Mouse (Mus musculus): ENCODE results near the gene Lrrc23.
"Not testable (repeated sequence)": the region's sequence is repeated elsewhere in the genome, so short reads cannot be mapped to it uniquely, and the experiment has no call there.

The Lrrc23 gene

GRCm38 (mm10) chr6:124779222-124779983 lies at the start of gene Lrrc23:
TSS of gene Lrrc23 (minus strand) at chr6:124779727.
- in situ Hi-C loops (cut with MboI, MseI), result no loop called here

GRCm38 (mm10) chr6:124828101-124828592 lies 48.6 kb upstream of the Lrrc23 start:
- in situ Hi-C loops (cut with MboI, MseI), result no loop called here

GRCm38 (mm10) chr6:124822049-124822448 lies 42.5 kb upstream of the Lrrc23 start:
- in situ Hi-C loops (cut with MboI, MseI), result no loop called here

GRCm38 (mm10) chr6:124820891-124821290 lies 41.4 kb upstream of the Lrrc23 start:
- in situ Hi-C loops (cut with MboI, MseI), result no loop called here

GRCm38 (mm10) chr6:124817971-124818370 lies 38.4 kb upstream of the Lrrc23 start:
- in situ Hi-C loops (cut with MboI, MseI), result no loop called here

- in situ Hi-C loops (cut with MboI, MseI), result no loop called here
Measured at GRCm38 (mm10) chr6:124817563-124817962, 38.0 kb upstream of the Lrrc23 start.

GRCm38 (mm10) chr6:124817125-124817524 lies 37.6 kb upstream of the Lrrc23 start:
- in situ Hi-C loops (cut with MboI, MseI), result no loop called here

GRCm38 (mm10) chr6:124816611-124817010 lies 37.1 kb upstream of the Lrrc23 start:
- in situ Hi-C loops (cut with MboI, MseI), result no loop called here

- in situ Hi-C loops (cut with MboI, MseI), result no loop called here
Measured at GRCm38 (mm10) chr6:124814858-124815774, 35.6 kb upstream of the Lrrc23 start.

GRCm38 (mm10) chr6:124814448-124814847 lies 34.9 kb upstream of the Lrrc23 start:
- in situ Hi-C loops (cut with MboI, MseI), result no loop called here

- in situ Hi-C loops (cut with MboI, MseI), result no loop called here
Measured at GRCm38 (mm10) chr6:124813933-124814332, 34.4 kb upstream of the Lrrc23 start, which contains the start of gene Tpi1. TSS of gene Tpi1 (minus strand) at chr6:124814296.

GRCm38 (mm10) chr6:124813496-124813895 lies 34.0 kb upstream of the Lrrc23 start:
- in situ Hi-C loops (cut with MboI, MseI), result no loop called here

GRCm38 (mm10) chr6:124812848-124813247 lies 33.3 kb upstream of the Lrrc23 start:
- in situ Hi-C loops (cut with MboI, MseI), result no loop called here

GRCm38 (mm10) chr6:124811701-124812560 lies 32.4 kb upstream of the Lrrc23 start:
- in situ Hi-C loops (cut with MboI, MseI), result no loop called here

- in situ Hi-C loops (cut with MboI, MseI), result no loop called here
Measured at GRCm38 (mm10) chr6:124811403-124811665, 31.8 kb upstream of the Lrrc23 start.

- in situ Hi-C loops (cut with MboI, MseI), result not testable (repeated sequence)
Measured at GRCm38 (mm10) chr6:124810566-124811402, 31.3 kb upstream of the Lrrc23 start.

GRCm38 (mm10) chr6:124809775-124810538 lies 30.4 kb upstream of the Lrrc23 start:
- in situ Hi-C loops (cut with MboI, MseI), result no loop called here

GRCm38 (mm10) chr6:124809052-124809774 lies 29.7 kb upstream of the Lrrc23 start:
- in situ Hi-C loops (cut with MboI, MseI), result no loop called here

GRCm38 (mm10) chr6:124808358-124809012 lies 29.0 kb upstream of the Lrrc23 start, which contains the start of gene Spsb2:
TSS of gene Spsb2 (plus strand) at chr6:124808661.
- in situ Hi-C loops (cut with MboI, MseI), result no loop called here
